Mouse (Mus musculus) gonadal fat pad, adult 2 months (tissue): ENCODE data around the gene Tmem115. TPM values are rescaled to one million over a fixed set of nuclear protein-coding genes. Genes with fewer than 3 reads are reported as not detected.

Experiments
- DNase-seq: peaks from one replicate; pipeline ENCODE4 v3.0.0-alpha.2; 2012; ENCODE audit warnings: low read depth
- polyA plus RNA-seq: library from polyadenylated mRNA; depleted of rRNA; stranded (reverse); fragments of >200 nt; gene quantifications from 2 replicates; pipeline ENCODE4 v1.2.3, GENCODE M21; 2012; rRNA removed

Tmem115 gene
- polyA plus RNA-seq, result 54.1 and 56.0 TPM in 2 replicates

DNA sequence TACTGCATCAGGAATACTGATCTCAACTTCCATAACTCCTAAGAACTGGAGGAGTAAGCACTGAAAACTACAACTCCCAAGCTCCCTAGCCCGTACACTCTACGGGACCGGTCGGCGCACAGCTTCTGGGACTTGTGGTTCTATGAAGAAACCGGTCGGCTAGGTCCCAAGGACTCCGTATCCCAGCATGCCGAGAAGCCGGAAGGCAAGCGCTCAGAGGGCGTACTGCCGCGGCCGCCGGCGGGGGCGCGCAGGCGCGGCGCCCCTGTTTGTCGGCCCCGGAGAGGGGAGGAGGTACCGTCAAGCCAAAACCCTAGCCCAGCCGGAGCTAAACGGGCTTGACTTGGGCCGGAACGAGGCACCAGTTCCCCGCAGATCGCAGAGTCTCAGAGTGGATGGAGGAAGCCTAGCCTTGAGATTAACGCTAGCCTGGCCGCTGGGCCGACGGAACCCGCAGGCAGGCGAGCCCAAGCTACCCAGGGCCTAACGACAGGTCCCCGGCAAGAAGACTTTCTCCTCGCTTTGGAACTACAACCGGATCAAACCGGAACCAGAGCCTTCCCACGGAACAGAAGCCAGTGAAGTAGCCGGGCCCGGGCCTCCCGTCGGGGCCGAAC lies at the start of gene Tmem115:
Gene Tmem115, plus strand, starts transcription at position 155 of the 617 bp plus-strand sequence.
- DNase-seq, result peak; percentile 98

DNA sequence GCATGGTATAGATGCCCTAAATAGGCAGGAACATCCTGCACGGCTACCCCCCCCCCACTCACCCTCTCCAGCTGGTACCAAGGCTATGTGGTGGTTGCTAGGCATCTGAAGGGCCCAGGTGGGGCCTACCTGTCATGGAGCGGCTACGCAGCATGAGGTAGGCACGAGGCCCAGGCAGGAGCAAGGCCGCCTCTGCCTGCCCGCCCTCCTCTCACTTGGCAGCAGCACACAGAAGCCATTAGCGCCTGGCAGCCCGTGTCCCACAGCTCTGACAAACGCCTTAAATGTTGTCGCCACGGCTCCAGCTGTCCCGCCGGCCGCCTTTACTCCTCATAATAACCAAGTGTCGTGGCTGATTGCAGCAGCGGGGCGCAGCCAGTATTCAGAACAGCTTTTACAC lies 49.4 kb upstream of the Tmem115 start:
- DNase-seq, result no peak

DNA sequence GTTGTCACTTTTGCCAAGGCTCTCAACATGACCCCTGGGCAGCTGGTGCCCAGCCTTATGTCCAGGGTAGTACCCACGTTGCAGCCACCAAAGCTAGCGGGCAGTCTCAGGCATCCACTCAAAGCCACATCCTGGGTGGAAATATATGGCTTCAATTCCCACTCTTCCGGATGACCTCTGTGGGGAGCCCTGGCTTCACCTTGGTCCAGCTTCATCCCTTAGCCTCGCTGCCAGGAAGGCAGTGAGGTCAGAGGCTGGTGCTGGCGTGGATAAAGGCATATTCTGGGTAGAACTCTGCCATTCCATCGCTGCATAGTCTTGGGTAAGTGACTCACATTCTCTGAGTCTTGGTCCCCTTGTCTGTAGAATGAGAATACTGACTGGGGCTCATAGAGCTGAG lies 49.0 kb upstream of the Tmem115 start:
- no peak for DNase-seq

DNA sequence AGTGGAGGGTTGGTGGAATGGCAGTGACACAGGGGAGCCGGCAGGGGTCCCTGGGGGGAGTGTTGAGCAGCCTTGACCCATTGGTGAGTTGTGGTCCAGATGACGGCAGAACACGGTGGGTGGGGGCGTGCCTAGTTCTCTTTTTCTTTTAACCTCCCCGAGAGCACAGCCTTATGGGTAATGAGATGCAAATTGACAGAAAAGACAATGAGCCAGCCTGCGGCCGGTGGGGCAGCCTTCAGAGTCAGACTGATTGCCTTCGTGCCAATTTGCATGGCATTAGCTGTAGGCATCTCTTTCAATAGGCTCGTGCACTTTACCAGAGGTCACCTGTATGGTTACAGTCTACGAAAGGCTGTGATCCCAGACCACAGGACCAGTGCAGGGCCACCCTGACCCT lies 47.7 kb upstream of the Tmem115 start:
- DNase-seq, result no peak

DNA sequence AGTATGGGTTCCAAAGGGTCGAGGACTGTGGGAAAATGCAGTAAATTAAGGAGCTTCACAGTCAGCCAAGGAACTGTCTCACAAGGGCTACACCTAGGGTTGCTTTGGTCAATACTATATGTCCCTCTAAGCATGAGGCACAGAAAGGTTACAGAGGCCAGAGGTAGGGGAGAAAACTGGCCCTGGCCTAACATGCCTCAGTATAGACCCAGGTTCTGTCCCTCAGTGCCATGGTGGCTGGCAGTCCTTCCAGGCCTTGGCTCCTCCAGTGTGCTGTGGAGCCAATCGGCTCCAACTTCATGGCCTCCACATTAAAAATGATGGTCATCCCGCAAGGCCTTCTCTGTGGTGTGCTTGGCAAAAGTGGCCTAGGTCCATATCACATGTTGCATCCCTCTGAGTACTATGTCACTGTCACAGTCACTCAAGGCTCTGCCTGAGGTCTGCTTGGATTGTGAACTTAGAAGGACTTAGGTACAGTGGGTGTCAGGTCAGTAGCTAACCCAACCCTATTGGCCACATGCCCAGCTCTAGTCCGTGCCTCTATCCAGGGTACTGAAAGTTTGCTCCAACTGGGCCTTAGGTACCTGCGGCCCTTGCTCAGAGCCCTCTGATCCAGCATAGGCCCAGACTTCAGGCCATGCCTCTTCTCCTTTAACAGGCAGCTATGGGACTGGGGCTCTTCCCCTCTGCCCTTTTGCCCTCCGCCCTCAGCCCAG lies 47.1 kb upstream of the Tmem115 start:
- no peak for DNase-seq

DNA sequence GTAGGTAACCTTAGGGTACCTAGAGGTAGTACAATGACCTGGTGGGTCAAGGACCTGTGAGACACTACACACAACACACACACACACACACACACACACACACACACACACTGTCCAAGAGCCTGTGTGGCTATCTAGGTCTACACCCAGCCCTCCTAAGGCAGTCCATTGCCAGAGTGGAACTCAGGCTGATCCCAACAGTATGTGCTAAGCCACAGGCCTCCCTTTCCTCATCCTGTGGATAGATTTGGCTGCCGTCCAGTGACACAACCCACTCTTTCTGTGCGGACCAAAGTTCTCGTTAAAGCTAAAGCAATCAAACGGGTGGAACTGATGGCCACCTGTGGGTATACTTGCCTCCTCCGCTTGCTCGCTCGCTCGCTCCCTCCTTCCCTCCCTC lies 43.6 kb upstream of the Tmem115 start:
- no peak for DNase-seq

DNA sequence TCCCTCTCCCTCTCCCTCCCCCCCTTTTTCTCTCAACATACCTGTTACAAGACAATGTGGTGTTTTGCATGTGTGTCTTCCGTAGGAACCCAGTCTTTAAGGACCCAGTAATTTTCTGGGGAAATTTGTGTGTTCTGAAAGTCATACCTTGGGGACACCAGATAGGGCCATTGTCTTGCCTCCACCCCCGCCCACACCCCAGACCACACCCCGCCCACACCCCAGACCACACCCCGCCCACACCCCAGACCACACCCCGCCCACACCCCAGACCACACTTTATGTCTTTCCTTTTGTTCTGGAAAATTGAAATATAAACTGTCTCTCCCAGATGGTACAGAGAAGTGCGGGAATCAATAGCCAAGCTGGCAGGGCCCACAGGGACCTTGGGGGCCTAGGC lies 43.1 kb upstream of the Tmem115 start:
- DNase-seq, result no peak

DNA sequence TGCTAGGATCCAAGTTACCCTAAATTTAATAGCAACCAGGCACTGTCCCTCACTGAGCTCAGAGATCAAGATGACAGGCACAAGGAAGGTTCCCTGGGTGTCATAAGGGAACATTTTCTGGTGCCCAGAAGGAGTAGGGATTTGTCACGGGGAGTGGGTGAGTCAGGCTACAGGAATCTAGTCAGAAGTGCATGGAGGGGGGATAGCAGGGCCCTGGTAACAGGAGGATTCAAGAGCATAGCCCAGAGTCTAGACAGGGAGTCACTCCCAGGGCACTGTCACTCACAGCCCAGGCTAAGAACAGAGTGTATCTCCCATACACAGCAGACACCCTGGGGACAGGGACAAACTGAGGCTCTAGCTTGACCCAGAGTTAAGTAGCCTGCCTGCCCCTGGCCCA lies 40.2 kb upstream of the Tmem115 start:
- no peak for DNase-seq

DNA sequence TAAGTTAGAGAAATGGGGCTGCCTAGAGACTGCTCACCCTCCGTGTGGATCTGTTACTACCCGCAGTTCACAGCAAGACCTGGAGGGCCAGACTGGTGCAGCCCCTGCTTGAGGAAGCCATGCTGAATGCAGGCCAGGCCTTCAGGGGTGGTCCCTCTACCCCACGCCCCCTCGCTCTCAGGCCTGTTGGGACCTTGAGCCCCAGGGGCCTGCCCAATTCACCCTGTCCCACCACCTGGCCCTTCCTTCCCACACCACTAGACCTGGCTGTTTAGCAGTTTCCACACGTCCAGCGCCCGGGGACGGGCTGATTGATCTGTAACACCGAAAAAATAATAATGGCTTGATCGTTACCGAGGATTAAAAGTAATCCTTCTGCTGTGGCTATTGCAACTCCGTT lies 39.5 kb upstream of the Tmem115 start:
- no peak for DNase-seq

DNA sequence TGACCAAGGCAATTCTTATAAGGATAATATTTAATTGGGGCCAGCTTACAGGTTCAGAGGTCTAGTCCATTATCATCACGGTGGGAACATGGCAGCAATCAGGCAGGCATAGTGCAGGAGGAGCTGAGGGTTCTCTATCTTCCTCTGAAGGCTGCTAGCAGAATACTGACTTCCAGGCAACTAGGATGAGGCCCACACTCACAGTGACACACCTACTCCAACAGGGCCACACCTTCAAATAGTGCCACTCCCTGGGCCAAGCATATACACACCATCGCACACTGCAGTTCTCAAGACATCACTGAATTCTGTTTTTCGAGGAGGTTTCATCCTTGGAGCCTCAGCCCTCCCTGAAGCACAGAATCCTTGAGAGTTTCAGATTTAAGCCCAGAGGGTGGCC lies 37.4 kb upstream of the Tmem115 start:
- DNase-seq, result no peak

DNA sequence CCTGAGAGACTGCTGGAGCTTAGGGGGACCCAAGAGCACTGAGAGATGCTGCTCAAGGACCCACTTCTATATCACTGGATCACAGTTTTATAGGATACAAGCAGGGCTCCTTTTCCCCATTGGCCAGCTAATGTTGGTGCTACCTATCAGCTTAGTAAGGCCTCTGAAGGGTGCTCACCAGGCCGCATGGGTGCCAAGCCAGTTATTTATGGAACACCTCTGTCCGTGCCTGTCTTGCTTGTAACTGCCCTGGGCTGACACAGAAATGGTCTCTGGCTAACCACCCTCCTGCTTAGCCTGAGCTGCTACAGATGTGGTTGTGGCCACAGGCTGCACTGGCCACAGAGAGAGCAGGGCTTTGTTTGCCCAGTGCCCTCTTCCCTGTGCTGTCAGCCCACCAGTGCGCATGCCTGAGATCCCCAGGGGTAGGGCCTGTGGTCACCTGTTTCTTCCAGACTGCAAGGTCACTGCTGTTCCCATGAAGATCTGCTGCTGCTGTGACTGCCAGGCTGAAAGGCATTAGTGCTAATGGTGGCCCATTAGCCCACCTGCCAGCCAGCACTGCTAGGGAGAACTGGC lies 32.9 kb upstream of the Tmem115 start:
- no peak for DNase-seq

DNA sequence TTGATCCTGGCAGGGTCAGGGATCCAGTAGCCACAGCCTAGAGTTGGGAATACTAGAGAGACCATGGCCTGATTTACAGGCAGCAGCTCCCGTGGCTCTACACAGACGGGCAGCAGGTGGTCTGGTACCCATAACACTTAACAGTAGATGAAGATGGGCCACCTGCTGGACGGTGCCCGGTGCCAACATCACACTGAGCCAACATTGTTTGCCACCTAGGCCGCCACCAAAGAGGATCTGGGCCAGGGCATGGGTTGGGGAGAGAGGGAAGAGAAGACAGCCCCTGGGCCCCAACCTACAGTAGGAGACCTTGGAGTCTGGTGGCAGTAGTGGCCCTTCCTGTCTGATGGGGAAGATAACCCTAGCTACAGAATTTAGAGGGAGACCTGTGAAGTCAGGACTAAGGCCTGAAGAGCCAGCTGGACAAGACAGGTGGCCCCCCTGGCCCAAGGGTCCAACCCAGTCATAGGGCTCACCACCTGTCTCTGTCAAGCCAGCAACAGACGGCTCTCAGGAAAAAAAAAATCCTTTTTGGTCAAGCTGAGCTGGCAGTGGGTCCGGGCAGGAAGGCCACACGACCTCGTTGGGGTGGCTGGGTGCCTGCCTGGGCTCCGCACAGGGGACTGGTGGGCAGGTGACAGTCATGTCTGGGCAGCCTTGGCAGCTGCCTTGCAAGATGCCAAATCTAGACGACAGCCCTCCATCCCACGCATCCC lies 31.5 kb upstream of the Tmem115 start:
- DNase-seq, result no peak

DNA sequence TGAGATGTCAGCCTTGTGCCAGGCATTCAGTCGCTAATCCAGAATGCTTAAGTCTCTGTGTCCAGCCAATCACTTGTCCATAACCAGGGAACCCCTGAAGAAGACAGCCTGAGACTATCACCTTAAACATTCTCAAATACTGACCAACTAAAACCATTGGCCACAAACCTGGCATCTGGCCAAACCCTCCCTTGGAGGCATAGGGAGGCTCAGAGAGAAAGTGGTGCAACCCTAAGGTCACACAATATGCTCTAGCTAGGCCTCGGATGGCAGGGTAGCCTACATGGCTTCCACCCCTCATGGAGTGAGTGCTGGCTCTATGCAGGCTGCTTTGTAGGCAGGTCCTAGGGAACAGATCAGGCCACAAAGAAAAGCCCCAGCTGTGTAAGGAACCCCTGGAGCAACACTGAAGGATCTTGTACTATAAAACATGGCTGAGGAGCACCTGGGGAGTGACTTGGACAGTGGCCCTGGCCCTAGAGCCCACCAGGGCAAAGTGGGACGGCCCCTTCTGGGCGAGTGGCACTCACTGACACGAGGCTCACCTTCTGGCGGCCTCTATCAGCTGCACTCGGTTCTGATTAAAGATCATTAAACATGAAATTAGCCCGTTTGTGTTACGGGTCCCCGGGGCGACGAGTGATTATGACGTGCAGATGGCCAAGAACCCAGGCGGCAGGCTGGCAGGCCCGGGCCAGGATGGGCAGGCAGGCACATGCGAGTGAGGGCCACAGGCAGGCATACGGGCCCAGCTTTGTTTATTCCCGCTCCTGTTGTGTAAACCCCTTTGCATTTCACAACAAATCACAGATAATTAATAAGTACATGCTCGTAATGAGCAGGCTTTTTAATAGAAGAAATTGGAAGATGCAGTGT lies 28.8 kb upstream of the Tmem115 start:
- no peak for DNase-seq

DNA sequence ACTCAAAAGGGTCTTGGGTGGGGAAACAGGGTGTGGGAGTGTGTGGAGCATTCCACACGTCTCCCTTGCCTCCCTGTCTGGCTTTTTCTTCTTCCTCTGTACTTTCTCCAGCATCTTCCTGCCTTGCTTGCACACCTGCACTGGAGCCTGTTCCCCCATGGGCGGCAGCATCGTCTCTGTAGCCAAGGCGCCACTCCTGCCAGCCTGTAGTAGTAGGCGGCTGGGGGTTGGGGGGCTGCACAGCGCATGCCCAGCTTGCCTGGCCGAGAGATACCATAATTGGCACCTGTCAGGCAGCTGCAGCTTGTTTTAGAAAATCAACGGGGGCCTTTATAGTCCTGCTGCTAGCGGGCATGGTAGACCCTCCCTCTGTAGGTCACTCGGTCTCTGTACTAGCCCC lies 25.5 kb upstream of the Tmem115 start:
- DNase-seq, result no peak

DNA sequence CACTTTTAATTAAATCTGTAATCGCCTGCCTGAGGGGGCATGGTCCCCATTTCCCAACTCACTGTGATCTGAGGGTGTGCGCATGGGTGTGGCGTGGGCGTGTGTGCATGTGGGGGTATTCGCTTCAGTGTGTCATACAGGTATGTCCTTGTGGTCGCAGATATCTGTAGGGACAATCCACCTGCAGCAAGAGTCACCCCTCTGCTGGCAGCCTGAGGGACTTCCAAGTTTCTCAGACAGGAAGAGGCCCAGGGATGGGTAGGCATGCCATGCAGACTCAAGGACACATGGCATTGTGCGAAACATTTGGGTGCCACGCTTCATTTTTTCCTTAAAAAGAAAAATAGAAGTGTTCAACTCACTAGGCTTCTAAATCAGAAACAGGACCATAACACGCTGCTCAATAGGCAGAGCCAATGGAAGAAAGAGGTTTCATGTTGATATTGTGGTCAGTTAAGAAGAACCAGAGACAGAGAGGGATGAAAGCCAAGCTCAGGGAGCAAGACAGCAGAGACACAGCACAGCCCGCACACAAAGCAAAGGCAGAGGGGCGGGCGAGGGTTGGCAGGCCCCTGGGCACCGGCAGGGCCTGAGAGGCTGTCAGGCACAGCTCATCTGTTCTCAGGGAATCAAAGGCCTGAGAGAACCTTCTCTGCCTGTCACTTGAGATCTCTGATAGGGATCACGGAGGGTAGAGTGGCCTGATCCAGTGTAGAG lies 23.2 kb upstream of the Tmem115 start:
- DNase-seq, result no peak

DNA sequence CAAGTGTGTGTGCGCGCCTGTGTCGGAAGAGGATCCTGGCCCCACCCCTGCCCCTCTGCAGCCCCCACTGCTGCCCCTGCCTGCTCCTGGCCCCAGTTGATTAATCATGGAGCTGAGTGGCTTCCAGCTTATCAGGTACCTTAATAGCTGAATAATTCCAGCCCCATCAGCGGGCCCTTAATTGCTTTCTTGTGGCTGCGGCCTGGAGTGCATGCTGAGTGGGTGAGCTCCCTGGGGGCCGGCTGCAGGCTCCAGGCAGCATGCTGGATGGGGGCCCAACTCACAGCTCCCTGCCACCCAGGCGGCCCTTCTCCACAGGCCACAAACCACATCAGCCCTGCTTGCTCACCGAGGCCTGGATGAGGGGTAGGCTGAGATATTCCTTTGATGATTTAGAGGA lies 22.3 kb upstream of the Tmem115 start:
- no peak for DNase-seq

DNA sequence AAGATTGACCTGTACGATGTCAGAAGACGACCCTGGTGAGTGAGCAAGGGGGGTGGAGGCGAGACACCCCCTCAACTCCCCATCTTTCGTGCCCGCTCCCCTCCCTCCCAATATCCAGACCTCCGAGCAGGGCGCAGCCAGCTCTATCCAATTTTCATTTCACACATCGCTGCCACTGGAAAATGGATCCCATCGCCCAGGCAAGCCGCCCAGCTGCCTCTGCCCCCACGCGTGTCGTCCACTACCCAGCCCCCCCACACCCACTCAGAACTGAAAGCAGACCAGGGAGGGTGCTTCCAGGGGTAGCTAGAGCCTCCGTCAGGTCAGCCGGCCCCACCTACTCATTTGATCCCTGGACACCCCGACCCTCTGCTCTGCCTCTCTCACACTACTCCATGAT lies 21.4 kb upstream of the Tmem115 start:
- DNase-seq, result no peak

DNA sequence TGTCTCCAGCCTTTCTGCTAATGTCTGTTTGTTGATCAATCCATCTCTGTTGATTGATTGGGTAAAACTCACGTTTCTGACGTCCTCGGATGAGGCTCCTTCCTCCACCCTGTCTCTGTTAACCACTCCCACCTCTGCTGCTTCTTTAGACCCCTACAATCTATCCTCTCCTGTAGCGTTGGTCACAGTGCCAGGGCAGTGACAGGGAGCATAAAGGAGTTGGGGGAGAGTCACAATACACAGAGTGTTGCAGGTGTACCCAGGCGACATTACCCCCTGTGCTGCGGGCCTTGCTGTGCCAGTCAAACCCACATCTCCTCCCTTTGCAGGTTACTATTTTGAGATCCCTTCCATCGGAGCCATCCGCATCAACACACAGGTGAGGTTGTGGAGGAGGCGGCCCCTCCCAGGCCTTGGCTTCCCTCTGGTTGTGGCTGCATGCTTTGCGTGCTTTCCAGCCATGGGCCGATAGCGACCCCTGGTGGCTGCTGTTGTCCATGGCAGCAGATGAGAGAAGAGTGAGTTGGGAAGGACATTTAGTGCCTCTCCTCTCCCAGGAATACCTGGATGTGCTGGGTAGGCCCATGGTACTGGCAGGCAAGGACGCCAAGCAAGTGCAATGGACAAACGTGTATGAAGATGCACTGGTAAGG lies 19.3 kb upstream of the Tmem115 start:
- DNase-seq, result no peak

DNA sequence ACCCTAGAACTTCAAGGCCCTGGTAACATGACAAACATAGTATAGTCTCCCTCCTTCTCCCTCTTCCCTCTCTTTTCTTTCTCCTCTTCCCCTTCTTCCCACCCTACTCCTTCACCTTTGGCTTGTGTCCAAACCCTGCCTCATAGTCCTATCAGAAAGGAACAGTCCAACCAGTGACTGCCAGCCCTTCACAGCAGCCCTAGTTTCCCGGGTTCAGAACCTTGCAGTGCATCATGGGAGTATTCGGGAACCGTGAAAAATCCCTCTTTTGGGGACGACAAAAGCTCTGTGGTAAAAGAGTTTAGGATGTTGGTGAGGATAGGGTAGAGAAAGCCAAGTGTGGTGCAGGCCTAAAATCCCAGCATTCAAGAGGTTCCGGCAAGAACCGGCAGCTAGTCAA lies 13.4 kb upstream of the Tmem115 start:
- DNase-seq, result no peak

DNA sequence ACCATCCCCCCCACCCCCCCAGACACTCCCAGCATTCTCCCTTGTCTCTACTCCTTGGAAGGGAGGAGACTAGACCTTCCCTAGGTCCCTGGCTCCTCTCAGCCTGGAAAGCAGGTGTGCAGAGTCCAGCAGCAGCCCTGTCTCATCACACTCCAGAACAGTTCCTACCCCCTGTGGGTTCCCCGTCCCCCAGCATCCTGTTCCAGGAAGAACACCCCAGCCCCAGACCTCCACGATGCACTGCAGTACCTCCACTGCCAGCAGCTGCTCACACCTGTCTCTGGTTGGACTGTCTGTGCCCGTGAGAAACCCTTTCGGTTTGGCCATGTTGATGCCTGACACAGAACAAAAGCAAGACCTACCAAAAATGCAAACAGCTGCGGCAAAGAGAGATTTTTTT lies 12.6 kb upstream of the Tmem115 start:
- DNase-seq, result no peak
